Mouse (Mus musculus) CH12.LX (cell line): ENCODE data around the gene Pigw.

ENCODE experiments used
- BHLHE40 ChIP-seq: IDR thresholded peaks from 2 replicates; pipeline ENCODE4 v1.6.1; 2011; ENCODE audit warnings: mild to moderate bottlenecking, low read depth, low read length, improper control_type of control experiment
- CHD2 ChIP-seq: IDR thresholded peaks from 2 replicates; pipeline ENCODE4 v1.6.1; 2011; ENCODE audit warnings: low read length, improper control_type of control experiment
- CTCF ChIP-seq, 2 experiments: IDR thresholded peaks in 1 of 2; conservative IDR thresholded peaks in 1 of 2; 2 replicates each; pipeline ENCODE4 v1.5.1; 2011 to 2012; ENCODE audit warnings: low read depth in 2 of 2, low read length in 2 of 2, improper control_type of control experiment in 1 of 2, inconsistent platforms in 1 of 2, mild to moderate bottlenecking in 1 of 2, moderate library complexity in 1 of 2
- E2F4 ChIP-seq: IDR thresholded peaks from 2 replicates; pipeline ENCODE4 v1.6.1; 2011; ENCODE audit warnings: low read depth, low read length, improper control_type of control experiment; ENCODE audit not compliant: insufficient replicate concordance
- EP300 ChIP-seq: IDR thresholded peaks from 2 replicates; pipeline ENCODE4 v1.6.1; 2011; ENCODE audit warnings: low read length, improper control_type of control experiment
- ETS1 ChIP-seq: conservative IDR thresholded peaks from 2 replicates; pipeline ENCODE4 v1.6.1; 2012; ENCODE audit warnings: low read depth, mild to moderate bottlenecking, inconsistent platforms, low read length, improper control_type of control experiment, moderate library complexity
- IRF4 ChIP-seq: IDR thresholded peaks from 2 replicates; pipeline ENCODE4 v1.6.1; 2014; ENCODE audit warnings: low read depth, mild to moderate bottlenecking, inconsistent platforms, low read length, improper control_type of control experiment
- JUN ChIP-seq: IDR thresholded peaks from 2 replicates; pipeline ENCODE4 v1.6.1; 2011; ENCODE audit warnings: low read depth, mild to moderate bottlenecking, low read length, improper control_type of control experiment, moderate library complexity; ENCODE audit not compliant: insufficient read depth
- MAX ChIP-seq: IDR thresholded peaks from 2 replicates; pipeline ENCODE4 v1.6.1; 2011; ENCODE audit warnings: low read length, improper control_type of control experiment
- POLR2A ChIP-seq: IDR thresholded peaks from 2 replicates; pipeline ENCODE4 v1.6.1; 2011; ENCODE audit warnings: low read depth, mild to moderate bottlenecking, improper control_type of control experiment, low read length
- POLR2AphosphoS2 ChIP-seq: IDR thresholded peaks from 2 replicates; pipeline ENCODE4 v1.6.1; 2011; ENCODE audit warnings: low read depth, low read length, improper control_type of control experiment
- RAD21 ChIP-seq: IDR thresholded peaks from 2 replicates; pipeline ENCODE4 v1.6.1; 2011; ENCODE audit warnings: low read depth, mild to moderate bottlenecking, low read length, improper control_type of control experiment, moderate library complexity
- USF1 ChIP-seq: IDR thresholded peaks from 2 replicates; pipeline ENCODE4 v1.6.1; 2014; ENCODE audit warnings: low read depth, mild to moderate bottlenecking, inconsistent platforms, low read length, improper control_type of control experiment
- ZC3H11A ChIP-seq: IDR thresholded peaks from 2 replicates; pipeline ENCODE4 v1.6.1; 2012; ENCODE audit warnings: low read depth, mild to moderate bottlenecking, inconsistent platforms, low read length, improper control_type of control experiment

- TF ChIP-seq MAX (peak; percentile 87), CTCF (conservative IDR thresholded peaks at IDR 0.05 in 1 of 2, IDR thresholded peaks at IDR 0.05 in 1 of 2; ENCODE audit: low read depth in 2 of 2, low read length in 2 of 2) (no peak), ZC3H11A (no peak), POLR2AphosphoS2 (peak; percentile 95; the same call in 1 of the 2 replicates), POLR2A (peak; percentile 98), EP300 (no peak), BHLHE40 (peak; percentile 93), E2F4 (no peak), USF1 (peak; percentile 60), JUN (no peak), RAD21 (no peak), IRF4 (peak; percentile 33; the same call in 1 of the 2 replicates), CHD2 (peak; percentile 82), ETS1 (peak; percentile 68)
Observed at GRCm38 (mm10) chr11:84828516-84829399, 51.3 kb downstream of the Pigw start, which contains the start of gene Dhrs11.
